Mouse (Mus musculus) myocyte (in vitro differentiated cells): ENCODE measurements around the gene Gng7.

ENCODE experiments used
- CEBPB ChIP-seq: IDR thresholded peaks from 2 replicates; pipeline ENCODE4 v1.6.1; 2011; ENCODE audit warnings: mild to moderate bottlenecking, moderate library complexity; ENCODE audit not compliant: poor library complexity, insufficient read depth, severe bottlenecking
- E2F4 ChIP-seq: IDR thresholded peaks from one replicate; pipeline ENCODE4 v1.6.1; 2011; ENCODE audit warnings: mild to moderate bottlenecking, control low read depth, moderate library complexity; ENCODE audit not compliant: insufficient read depth
- MAX ChIP-seq: IDR thresholded peaks from one replicate; pipeline ENCODE4 v1.6.1; 2011; ENCODE audit warnings: low read depth, mild to moderate bottlenecking, control low read depth
- MYOD1 ChIP-seq, 3 experiments: IDR thresholded peaks; one replicate each; pipeline ENCODE4 v1.6.1; 2011; ENCODE audit warnings: control low read depth in 2 of 3, low read depth in 2 of 3, mild to moderate bottlenecking in 2 of 3, moderate library complexity in 1 of 3; ENCODE audit not compliant: insufficient read length in 2 of 3, control insufficient read depth in 1 of 3
- MYOG ChIP-seq, 3 experiments: IDR thresholded peaks; one replicate each; pipeline ENCODE4 v1.6.1; 2011; ENCODE audit warnings: control low read depth in 2 of 3, low read depth in 2 of 3, mild to moderate bottlenecking in 2 of 3; ENCODE audit not compliant: insufficient read length in 2 of 3, control insufficient read depth in 1 of 3, insufficient read depth in 1 of 3
- POLR2A ChIP-seq: IDR thresholded peaks from one replicate; pipeline ENCODE4 v1.6.1; 2011; ENCODE audit warnings: low read depth, mild to moderate bottlenecking, control low read depth, moderate library complexity; ENCODE audit not compliant: insufficient read length
- POLR2AphosphoS2 ChIP-seq: IDR thresholded peaks from one replicate; pipeline ENCODE4 v1.6.1; 2011; ENCODE audit warnings: low read depth, control low read depth; ENCODE audit not compliant: insufficient read length
- REST ChIP-seq: IDR thresholded peaks from one replicate; pipeline ENCODE4 v1.6.1; 2011; ENCODE audit warnings: mild to moderate bottlenecking, control low read depth, moderate library complexity; ENCODE audit not compliant: insufficient read depth, insufficient read length
- SRF ChIP-seq: IDR thresholded peaks from one replicate; pipeline ENCODE4 v1.6.1; 2011; ENCODE audit warnings: low read depth; ENCODE audit not compliant: control insufficient read depth, insufficient read length
- TCF3 ChIP-seq: IDR thresholded peaks from one replicate; pipeline ENCODE4 v1.6.1; 2011; ENCODE audit warnings: low read depth, control low read depth; ENCODE audit not compliant: insufficient read length
- USF1 ChIP-seq: IDR thresholded peaks from one replicate; pipeline ENCODE4 v1.6.1; 2011; ENCODE audit warnings: low read depth, mild to moderate bottlenecking, control low read depth, moderate library complexity

GRCm38 (mm10) chr10:80940320-80940987, 74.3 kb downstream of the Gng7 start:
- TF ChIP-seq REST = no peak
- peak; percentile 27 for TF ChIP-seq POLR2A
- no peak for TF ChIP-seq USF1
- peak; percentile 33 to 93 (median 69) for TF ChIP-seq MYOG (IDR thresholded peaks at IDR 0.05; ENCODE audit: control insufficient read depth in 1 of 3, insufficient read depth in 1 of 3, insufficient read length in 2 of 3, low read depth in 2 of 3)
- TF ChIP-seq TCF3 = peak; percentile 36
- no peak for TF ChIP-seq CEBPB
- TF ChIP-seq MAX = no peak
- TF ChIP-seq MYOD1 (IDR thresholded peaks at IDR 0.05; ENCODE audit: control insufficient read depth in 1 of 3, insufficient read length in 2 of 3, low read depth in 2 of 3) = peak in 2 of 3 experiments; percentile 44 to 71
- peak; percentile 5 for TF ChIP-seq SRF
- TF ChIP-seq E2F4 = no peak
- no peak for TF ChIP-seq POLR2AphosphoS2
